Mouse (Mus musculus) lung, postnatal 0 days (tissue): Measurements from ENCODE around the gene Hoxb4. TPM values are rescaled to one million over a fixed set of nuclear protein-coding genes. Genes with fewer than 3 reads are reported as not detected.

ENCODE experiments used
- ATAC-seq: fragments of 200-750 bp; cut with Nextera tagmentation; 2 replicates; pipeline ENCODE4 v1.8.0; 2017; ENCODE audit warnings: moderate library complexity
- DNase-seq: peaks from one replicate; pipeline ENCODE4 v3.0.0-alpha.2; 2016; ENCODE audit warnings: low spot score
- H3K27ac ChIP-seq: fragments of 300-500 bp; sonication (generic); 2 replicates; pipeline ENCODE4 v1.5.1; 2014; ENCODE audit warnings: antibody characterized with exemption, mild to moderate bottlenecking, low read length, mixed read lengths
- H3K27me3 ChIP-seq: fragments of 300-500 bp; sonication (generic); replicated peaks from 2 replicates; pipeline ENCODE4 v1.6.1; 2014; ENCODE audit warnings: low read length, mixed read lengths; ENCODE audit not compliant: insufficient read depth
- H3K36me3 ChIP-seq: fragments of 300-500 bp; sonication (generic); 2 replicates; pipeline ENCODE4 v1.6.1; 2014; ENCODE audit warnings: low read length, mixed read lengths; ENCODE audit not compliant: insufficient read depth
- H3K4me1 ChIP-seq: fragments of 300-500 bp; sonication (generic); 2 replicates; pipeline ENCODE4 v1.6.1; 2014; ENCODE audit warnings: antibody characterized with exemption, low read depth, low read length, mixed read lengths; ENCODE audit not compliant: insufficient read depth
- H3K4me2 ChIP-seq: fragments of 300-500 bp; sonication (generic); replicated peaks from 2 replicates; pipeline ENCODE4 v1.6.1; 2014; ENCODE audit warnings: low read depth, mild to moderate bottlenecking, low read length, moderate library complexity, mixed read lengths
- H3K4me3 ChIP-seq: fragments of 300-500 bp; sonication (generic); 2 replicates; pipeline ENCODE4 v1.5.1; 2014; ENCODE audit warnings: low read depth, low read length
- H3K9ac ChIP-seq: fragments of 300-500 bp; sonication (generic); replicated peaks from 2 replicates; pipeline ENCODE4 v1.6.1; 2014; ENCODE audit warnings: low read depth, mild to moderate bottlenecking
- H3K9me3 ChIP-seq: fragments of 300-500 bp; sonication (generic); 2 replicates; pipeline ENCODE4 v1.6.1; 2016; ENCODE audit warnings: low read length, mixed read lengths
- CTCF ChIP-seq: IDR thresholded peaks from 2 replicates; pipeline ENCODE4 v1.5.1; 2016; ENCODE audit warnings: antibody characterized with exemption, mild to moderate bottlenecking
- EP300 ChIP-seq: IDR thresholded peaks from 2 replicates; pipeline ENCODE4 v1.6.1; 2016; ENCODE audit warnings: antibody characterized with exemption, mild to moderate bottlenecking, control low read depth
- WGBS: fragments of 180-500 bp; shearing (Covaris S2); extraction: QIAGEN DNeasy Blood & Tissue Kit; methylation state at CpG from one replicate; pipeline ENCODE4 v1.1.7; 2014; 5-methylcytosine and 5-hydroxymethylcytosine counted together
- polyA plus RNA-seq: library from polyadenylated mRNA; unstranded; fragments of >200 nt; fragmentation: Nextera tagmentation; extraction: Ambion mirVana; gene quantifications from 2 replicates; pipeline ENCODE4 v1.2.1, GENCODE M21; 2015

Hoxb4 gene
- polyA plus RNA-seq, 1 experiment from 2014 or later: 2.6 TPM

DNA sequence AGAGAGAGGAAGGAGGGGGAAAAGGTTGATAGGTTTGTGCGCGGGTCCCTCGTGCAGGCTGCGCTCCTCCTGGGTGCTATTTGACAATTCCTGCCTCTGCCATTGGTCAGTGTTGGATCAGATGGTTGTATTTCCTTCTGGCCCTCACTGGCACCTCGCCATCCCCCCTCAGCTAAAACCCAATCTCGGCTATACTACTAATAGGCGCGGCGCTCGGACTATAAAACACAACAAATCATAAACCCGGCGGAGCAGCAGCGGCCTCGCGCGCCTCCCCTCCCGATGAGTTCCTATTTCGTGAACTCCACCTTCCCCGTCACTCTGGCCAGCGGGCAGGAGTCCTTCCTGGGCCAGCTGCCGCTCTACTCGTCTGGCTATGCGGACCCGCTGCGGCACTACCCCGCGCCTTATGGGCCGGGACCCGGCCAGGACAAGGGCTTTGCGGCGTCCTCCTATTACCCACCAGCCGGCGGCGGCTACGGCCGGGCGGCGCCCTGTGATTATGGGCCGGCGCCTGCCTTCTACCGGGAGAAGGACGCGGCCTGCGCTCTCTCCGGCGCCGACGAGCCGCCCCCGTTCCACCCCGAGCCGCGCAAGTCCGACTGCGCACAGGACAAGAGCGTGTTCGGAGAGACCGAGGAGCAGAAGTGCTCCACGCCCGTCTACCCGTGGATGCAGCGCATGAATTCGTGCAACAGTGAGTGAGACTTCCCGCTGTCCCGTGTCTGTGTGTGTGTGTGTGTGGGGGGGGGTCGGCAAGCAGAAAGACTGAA, 19.0 kb upstream of the Hoxb4 start:
- Histone ChIP-seq H3K9me3 (no peaks in the 10 kb centered on the region), H3K4me3 (peak overlapping the region; percentile 46), H3K27me3 (peaks cover 69% of the 10 kb centered on the region), H3K4me2 (peak overlapping the region; percentile 61), H3K4me1 (no peaks in the 10 kb centered on the region), H3K36me3 (no peaks in the 10 kb centered on the region), H3K9ac (peak overlapping the region; percentile 45), H3K27ac (0 out of 2 replicates have a peak overlapping the region, but pooled peaks have one; percentile 15)
- 0 out of 2 replicates have a peak, but pooled peaks have one; percentile 6 for TF ChIP-seq CTCF
- TF ChIP-seq EP300: no peak
- ATAC-seq (peak; percentile 19), DNase-seq (peak; percentile 66)
- WGBS: under 1% methylated on average over 66 of the region's 66 CpGs

DNA sequence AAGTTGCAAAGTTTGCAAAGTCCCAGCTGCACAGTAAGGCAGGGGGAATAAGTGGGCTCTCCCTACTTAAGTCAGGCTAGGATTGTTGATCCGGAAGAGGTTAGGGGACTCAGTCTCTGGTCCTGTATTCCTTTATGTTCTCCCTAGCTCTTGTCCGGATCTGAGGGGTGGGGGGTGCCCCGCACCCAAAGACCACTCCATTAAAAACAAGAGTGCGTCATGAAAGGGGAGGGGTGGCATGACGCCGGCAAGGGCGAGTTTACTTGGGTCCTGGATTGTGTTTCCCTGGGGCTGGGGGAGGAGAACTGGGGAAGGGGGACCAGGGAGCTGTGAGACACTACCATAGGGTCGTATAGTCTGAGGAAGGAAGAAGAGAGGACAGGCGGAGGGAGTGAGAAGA, 18.3 kb upstream of the Hoxb4 start:
- DNase-seq (no peak), ATAC-seq (no peak)
- Histone ChIP-seq H3K27ac (0 out of 2 replicates have a peak overlapping the region, but pooled peaks have one; percentile 15), H3K27me3 (peaks cover 63% of the 10 kb centered on the region), H3K9me3 (no peaks in the 10 kb centered on the region), H3K4me1 (no peaks in the 10 kb centered on the region), H3K4me3 (peak overlapping the region; percentile 46), H3K36me3 (no peaks in the 10 kb centered on the region), H3K9ac (0 out of 2 replicates have a peak overlapping the region, but pooled peaks have one; percentile 45), H3K4me2 (peak overlapping the region; percentile 61)
- WGBS: 0% methylated on average over 9 of the region's 9 CpGs
- TF ChIP-seq EP300 (no peak), CTCF (no peak)

DNA sequence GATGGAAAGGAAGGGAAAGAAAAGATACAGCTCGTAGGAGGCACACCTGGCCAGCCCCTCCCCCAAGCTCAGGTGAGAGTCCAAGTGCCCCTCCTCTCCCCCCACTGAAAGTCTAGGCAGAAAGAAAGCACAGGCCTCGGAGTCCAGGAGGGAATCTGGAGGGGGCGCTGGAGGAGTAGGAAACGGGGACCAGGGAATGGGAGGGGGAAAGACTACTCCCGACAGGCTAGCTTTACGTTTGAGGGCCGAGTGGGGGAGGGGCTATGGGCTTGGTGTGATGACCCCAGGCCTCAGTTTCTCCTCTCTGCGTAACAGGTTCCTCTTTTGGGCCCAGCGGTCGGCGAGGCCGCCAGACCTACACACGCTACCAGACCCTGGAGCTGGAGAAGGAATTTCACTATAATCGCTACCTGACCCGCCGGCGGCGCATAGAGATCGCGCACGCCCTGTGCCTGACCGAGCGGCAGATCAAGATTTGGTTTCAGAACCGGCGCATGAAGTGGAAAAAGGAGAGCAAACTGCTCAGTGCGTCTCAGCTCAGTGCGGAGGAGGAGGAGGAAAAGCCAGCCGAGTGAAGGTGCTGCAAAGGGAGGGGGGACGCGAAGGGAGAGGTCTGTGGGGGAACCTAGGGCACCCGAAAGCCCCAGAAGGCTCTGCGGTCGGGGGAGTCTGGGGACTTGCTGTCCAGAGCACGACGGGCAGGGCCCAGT, 17.6 kb upstream of the Hoxb4 start:
- DNase-seq: peak; percentile 27
- H3K9me3 ChIP-seq: no peaks in the 10 kb centered on the region
- no peak for ATAC-seq
- peak overlapping the region; percentile 61 for H3K4me2 ChIP-seq
- no peaks in the 10 kb centered on the region for H3K4me1 ChIP-seq
- WGBS: 4% methylated on average over 28 of the region's 35 CpGs
- TF ChIP-seq CTCF (0 out of 2 replicates have a peak, but pooled peaks have one; percentile 15), EP300 (no peak)
- H3K27me3 ChIP-seq: peaks cover 57% of the 10 kb centered on the region
- peak overlapping the region; percentile 46 for H3K4me3 ChIP-seq
- H3K27ac ChIP-seq: no peak overlapping the region
- H3K9ac ChIP-seq: no peak overlapping the region
- no peaks in the 10 kb centered on the region for H3K36me3 ChIP-seq

DNA sequence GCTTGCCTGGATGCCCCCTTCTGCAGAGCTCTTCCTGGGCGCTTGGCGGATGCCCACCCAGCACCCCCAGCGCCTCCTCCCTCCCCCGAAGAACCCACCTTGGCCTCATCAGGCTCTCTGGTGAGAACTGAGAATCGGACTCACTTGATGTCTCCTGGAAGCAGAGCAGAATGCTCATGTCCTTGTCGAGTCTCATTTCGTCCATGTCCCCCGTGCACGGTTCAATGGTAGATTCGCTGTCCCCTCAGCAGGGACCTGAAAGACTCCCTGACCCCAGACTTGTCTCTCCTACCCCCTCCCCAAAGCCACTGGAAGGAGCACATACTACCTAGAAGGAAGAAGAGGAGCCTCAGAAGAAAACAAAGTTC, 17.0 kb upstream of the Hoxb4 start:
- Histone ChIP-seq H3K4me1 (no peaks in the 10 kb centered on the region), H3K9ac (no peak overlapping the region), H3K9me3 (no peaks in the 10 kb centered on the region), H3K27ac (no peak overlapping the region), H3K36me3 (no peaks in the 10 kb centered on the region), H3K4me2 (peak overlapping the region; percentile 61), H3K4me3 (peak overlapping the region; percentile 46), H3K27me3 (peaks cover 52% of the 10 kb centered on the region)
- 31% methylated on average over 8 of the region's 10 CpGs for WGBS
- DNase-seq (no peak), ATAC-seq (no peak)
- TF ChIP-seq EP300: no peak
- no peak for TF ChIP-seq CTCF

DNA sequence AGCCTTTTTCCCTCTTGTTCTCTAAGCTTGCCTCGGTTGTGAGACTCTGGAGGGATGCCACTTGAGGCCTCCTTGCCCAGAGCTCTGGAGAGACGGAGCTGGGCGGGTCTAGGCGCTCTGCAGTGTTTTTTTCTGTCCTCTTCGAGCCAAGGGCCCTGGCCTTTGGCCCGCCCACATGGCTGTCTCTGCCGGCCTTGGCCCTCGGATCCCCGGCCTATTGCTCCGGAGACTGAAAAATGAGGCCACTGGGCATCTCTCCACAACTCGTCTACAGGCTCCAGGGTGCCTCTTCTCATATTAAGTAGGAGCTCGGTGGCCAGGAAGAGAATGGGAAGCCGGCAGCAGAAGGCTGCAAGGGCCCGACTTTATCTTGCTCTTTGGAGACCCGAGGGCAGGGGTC, 16.2 kb upstream of the Hoxb4 start:
- ATAC-seq (peak; percentile 22; the same call in 1 of the 2 replicates), DNase-seq (peak; percentile 75)
- no peaks in the 10 kb centered on the region for H3K9me3 ChIP-seq
- peak overlapping the region; percentile 30; the same call in 1 of the 2 replicates for H3K4me2 ChIP-seq
- no peaks in the 10 kb centered on the region for H3K36me3 ChIP-seq
- peaks cover 44% of the 10 kb centered on the region for H3K27me3 ChIP-seq
- no peak overlapping the region for H3K4me3 ChIP-seq
- no peak overlapping the region for H3K9ac ChIP-seq
- no peaks in the 10 kb centered on the region for H3K4me1 ChIP-seq
- H3K27ac ChIP-seq: no peak overlapping the region
- TF ChIP-seq EP300 (no peak), CTCF (no peak)
- 11% methylated on average over 15 of the region's 15 CpGs for WGBS
